ENCODE assay signal across 7 mouse cellular contexts in the genomic region with DNA sequence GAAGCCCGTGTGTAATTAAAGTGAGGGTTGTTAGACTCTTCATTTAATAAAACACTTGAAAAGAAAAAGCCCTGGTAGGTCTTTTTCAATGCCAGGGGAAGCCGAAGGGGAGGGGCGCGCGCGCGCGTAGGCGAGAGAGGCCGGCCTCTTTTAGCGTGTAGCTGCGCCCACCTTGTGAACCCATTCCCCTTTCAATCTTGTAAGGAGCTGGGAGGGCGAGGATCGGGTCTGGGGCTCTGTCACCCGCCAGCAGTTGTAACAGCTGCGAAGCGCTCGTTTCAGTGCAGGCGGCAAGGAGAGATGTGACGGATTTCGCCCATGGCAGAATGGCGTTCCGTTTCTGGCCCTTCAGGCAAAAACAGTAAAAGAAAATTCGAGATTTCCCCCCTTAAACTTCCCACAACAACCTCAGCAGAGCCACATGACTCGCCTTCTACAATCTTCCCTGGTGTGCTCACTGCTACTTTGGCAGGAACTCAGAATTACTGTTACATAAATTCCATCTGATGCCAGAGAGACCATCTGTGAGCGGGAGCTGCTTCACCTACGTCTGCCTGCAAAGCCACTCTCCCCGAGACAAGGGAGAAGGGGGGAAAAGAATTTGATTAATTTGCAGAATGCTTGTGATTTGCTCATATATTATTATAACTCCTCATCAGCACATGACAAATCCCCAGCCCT.
DNase-seq lines count a peak whose midpoint lies in the region; ATAC-seq lines count a peak whose summit lies in the region.

No protein-coding gene starts in this region.

- H3K4me3 ChIP-seq in midbrain, embryonic 12.5 days = peak overlapping the region; percentile 35

- peak overlapping the region; percentile 58 for H3K4me2 ChIP-seq in midbrain, embryonic 12.5 days (replicated peaks)

- WGBS in midbrain, embryonic 12.5 days = 4% methylated on average over 28 of the region's 28 CpGs

- 0 out of 2 replicates have a peak overlapping the region, but pooled peaks have one; percentile 20 for H3K27ac ChIP-seq in midbrain, embryonic 12.5 days (replicated peaks)

- H3K9me3 ChIP-seq in midbrain, embryonic 12.5 days = no peaks in the 10 kb centered on the region

- peaks cover 30% of the 10 kb centered on the region for H3K27me3 ChIP-seq in midbrain, embryonic 12.5 days

- peaks cover 42% of the 10 kb centered on the region for H3K4me1 ChIP-seq in midbrain, embryonic 12.5 days

- peak overlapping the region; percentile 45; the same call in 1 of the 2 replicates for H3K9ac ChIP-seq in midbrain, embryonic 12.5 days (replicated peaks)

- ATAC-seq in midbrain, embryonic 12.5 days (ENCODE audit: low FRiP score, low read depth) = 0 out of 2 replicates have a peak, but pooled peaks have one; percentile 38

- no peaks in the 10 kb centered on the region for H3K36me3 ChIP-seq in midbrain, embryonic 12.5 days

- peak; percentile 25 for DNase-seq in ZHBTc4 (ENCODE audit: low read depth, low spot score)
- DNase-seq in cerebellum, adult 8-10 months = peak; percentile 86
- DNase-seq in frontal cortex, adult 2 months (ENCODE audit: extremely low spot score in 1 of 2, low spot score in 1 of 2) = peak; percentile 86 to 94
- peak; percentile 85 to 87 for DNase-seq in layer of hippocampus, adult 8-10 months (ENCODE audit: low spot score in 2 of 2)
- DNase-seq in telencephalon, adult 2 months (ENCODE audit: low read depth, low spot score) = peak; percentile 97
- no peak for DNase-seq in spleen, postnatal 10 days (ENCODE audit: low spot score in 2 of 2)

Comparison
In these comparisons a context has a peak if more than half of its experiments do, and no peak if none do; other contexts are left out.
1. DNase-seq: peak in ZHBTc4 (single experiment), cerebellum, adult 8-10 months (single experiment), frontal cortex, adult 2 months (2 of 2), layer of hippocampus, adult 8-10 months (2 of 2) and telencephalon, adult 2 months (single experiment); none in spleen, postnatal 10 days (0 of 2).